Mouse (Mus musculus) stomach, embryonic 16.5 days (tissue): ENCODE results near the gene Mctp1. TPM values are rescaled to one million over a fixed set of nuclear protein-coding genes. Genes with fewer than 3 reads are reported as not detected.

Source experiments
- ATAC-seq: fragments of 200-750 bp; cut with Nextera tagmentation; 2 replicates; pipeline ENCODE4 v1.8.0; 2017; ENCODE audit warnings: moderate number of reproducible peaks, moderate TSS enrichment; ENCODE audit not compliant: insufficient read depth, low FRiP score
- H3K27ac ChIP-seq: fragments of 300-500 bp; sonication (generic); 2 replicates; pipeline ENCODE4 v1.5.1; 2014; ENCODE audit warnings: low read length
- H3K27me3 ChIP-seq: fragments of 300-500 bp; sonication (generic); 2 replicates; pipeline ENCODE4 v1.6.1; 2014; ENCODE audit warnings: low read length, control low read depth, mixed read lengths; ENCODE audit not compliant: control insufficient read depth, insufficient read depth
- H3K36me3 ChIP-seq: fragments of 300-500 bp; sonication (generic); 2 replicates; pipeline ENCODE4 v1.6.1; 2014; ENCODE audit warnings: low read length; ENCODE audit not compliant: control insufficient read depth, insufficient read depth
- H3K4me1 ChIP-seq: fragments of 300-500 bp; sonication (generic); 2 replicates; pipeline ENCODE4 v1.6.1; 2014; ENCODE audit warnings: low read length, control low read depth, mixed read lengths; ENCODE audit not compliant: control insufficient read depth, insufficient read depth
- H3K4me2 ChIP-seq: fragments of 300-500 bp; sonication (generic); 2 replicates; pipeline ENCODE4 v1.6.1; 2014; ENCODE audit warnings: low read depth, low read length, mixed read lengths
- H3K4me3 ChIP-seq: fragments of 300-500 bp; sonication (generic); replicated peaks from 2 replicates; pipeline ENCODE4 v1.5.1; 2014; ENCODE audit warnings: mild to moderate bottlenecking, low read length
- H3K9ac ChIP-seq: fragments of 300-500 bp; sonication (generic); 2 replicates; pipeline ENCODE4 v1.6.1; 2014; ENCODE audit warnings: low read length
- H3K9me3 ChIP-seq: fragments of 300-500 bp; sonication (generic); replicated peaks from 2 replicates; pipeline ENCODE4 v1.6.1; 2016; ENCODE audit warnings: low read length, control low read depth; ENCODE audit not compliant: control insufficient read depth
- WGBS: fragments of 180-500 bp; shearing (Covaris S2); extraction: QIAGEN DNeasy Blood & Tissue Kit; methylation state at CpG from one replicate; pipeline ENCODE4 v1.1.7; 2014; 5-methylcytosine and 5-hydroxymethylcytosine counted together
- polyA plus RNA-seq: library from polyadenylated mRNA; unstranded; fragments of >200 nt; fragmentation: Nextera tagmentation; extraction: Ambion mirVana; gene quantifications from 2 replicates; pipeline ENCODE4 v1.2.1, GENCODE M21; 2015

Mctp1 gene
- polyA plus RNA-seq, 1 experiment from 2014 or later: 1.8 TPM

DNA sequence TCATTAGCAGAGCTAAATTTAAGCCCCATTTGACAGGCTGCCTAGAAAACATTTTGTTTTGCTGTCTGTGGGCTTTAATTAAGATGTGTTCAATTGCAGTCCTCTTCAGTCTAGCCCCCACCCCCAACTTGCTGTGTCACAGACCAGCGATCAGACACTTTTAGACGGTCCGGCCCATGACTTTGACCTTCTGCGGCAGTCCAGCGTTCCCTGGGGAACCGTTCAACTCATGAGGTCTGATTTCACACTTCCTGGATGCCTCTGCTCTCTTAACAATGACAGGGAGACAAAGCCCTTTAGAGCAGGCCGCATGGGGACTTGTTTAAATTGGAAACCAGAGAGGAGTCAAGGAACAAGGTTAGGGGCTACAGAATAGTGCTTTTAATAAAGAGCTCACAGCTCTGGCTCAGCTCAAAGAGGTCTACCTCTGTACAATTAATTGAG, 426.2 kb downstream of the Mctp1 start:
- no peak for ATAC-seq
- Histone ChIP-seq H3K4me3 (no peak overlapping the region), H3K9ac (no peak overlapping the region), H3K36me3 (no peaks in the 10 kb centered on the region), H3K9me3 (no peaks in the 10 kb centered on the region), H3K27ac (no peak overlapping the region), H3K4me2 (no peak overlapping the region), H3K4me1 (peaks cover 4% of the 10 kb centered on the region; the same call in 1 of the 2 replicates), H3K27me3 (no peaks in the 10 kb centered on the region)
- WGBS: 19% methylated on average over 7 of the region's 7 CpGs

- Histone ChIP-seq H3K4me2 (no peak overlapping the region), H3K36me3 (no peaks in the 10 kb centered on the region), H3K9me3 (no peaks in the 10 kb centered on the region), H3K4me1 (no peaks in the 10 kb centered on the region), H3K9ac (no peak overlapping the region), H3K4me3 (no peak overlapping the region), H3K27ac (no peak overlapping the region), H3K27me3 (no peaks in the 10 kb centered on the region)
- no peak for ATAC-seq
- WGBS: 56% methylated on average over 3 of the region's 3 CpGs
These were observed 438.7 kb downstream of the Mctp1 start for GRCm38 (mm10) chr13:76823083-76823482.

DNA sequence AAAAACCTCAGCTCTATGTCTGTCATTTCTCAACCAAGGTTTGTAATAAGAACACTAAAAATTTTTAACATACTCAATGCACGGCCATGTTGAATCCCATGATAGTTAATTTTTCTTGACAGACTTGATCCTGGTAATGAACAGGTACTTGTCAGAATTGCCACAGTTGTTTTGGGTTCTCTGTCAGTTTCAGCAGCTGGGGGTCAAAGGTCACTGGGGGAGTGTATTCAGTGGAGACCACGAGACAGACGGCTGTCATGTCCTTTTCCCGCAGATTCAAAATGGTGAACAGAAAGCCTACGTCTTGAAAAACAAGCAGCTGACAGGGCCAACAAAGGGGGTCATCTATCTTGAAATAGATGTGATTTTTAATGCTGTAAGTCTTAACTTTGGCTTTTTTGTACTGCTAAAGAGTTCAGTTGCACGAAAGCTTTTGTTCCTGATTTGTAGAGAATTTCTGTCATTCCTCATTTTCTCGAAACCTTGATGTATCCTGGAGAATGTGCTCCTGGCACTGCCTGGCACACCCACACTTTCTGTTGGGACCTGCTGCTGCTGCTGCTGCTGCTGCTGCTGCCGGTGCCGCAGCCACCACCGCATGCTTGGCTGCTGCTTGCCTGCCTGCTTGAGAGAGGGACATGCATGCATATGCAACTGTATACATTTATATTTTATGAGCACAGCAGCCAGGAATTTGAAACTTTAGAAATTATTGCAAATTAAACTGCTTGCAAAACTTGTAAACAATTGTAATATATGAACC, 440.8 kb downstream of the Mctp1 start:
- no peak overlapping the region for H3K4me2 ChIP-seq
- H3K27ac ChIP-seq: no peak overlapping the region
- H3K9ac ChIP-seq: no peak overlapping the region
- no peaks in the 10 kb centered on the region for H3K36me3 ChIP-seq
- ATAC-seq: no peak
- H3K27me3 ChIP-seq: no peaks in the 10 kb centered on the region
- no peaks in the 10 kb centered on the region for H3K4me1 ChIP-seq
- no peaks in the 10 kb centered on the region for H3K9me3 ChIP-seq
- WGBS: 51% methylated on average over 10 of the region's 10 CpGs
- H3K4me3 ChIP-seq: no peak overlapping the region

DNA sequence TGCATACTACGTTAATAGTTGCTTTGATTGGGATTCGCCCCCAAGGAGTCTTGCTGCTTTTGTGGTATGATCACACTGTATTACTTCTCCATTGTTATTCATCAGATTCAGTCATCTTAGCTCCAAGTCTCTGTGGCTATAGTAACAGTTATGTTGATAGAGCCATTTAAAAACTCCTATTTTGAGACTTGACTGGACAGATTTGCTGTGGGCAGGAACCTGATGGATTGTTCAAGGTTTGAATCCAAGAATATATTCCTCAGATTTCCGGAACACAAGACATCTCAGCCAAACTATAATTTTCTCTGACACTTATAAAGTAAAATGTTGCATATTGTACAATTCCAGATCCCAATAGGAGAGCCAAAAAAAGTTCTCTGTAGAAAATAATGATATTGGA, 443.4 kb downstream of the Mctp1 start:
- Histone ChIP-seq H3K27ac (no peak overlapping the region), H3K4me3 (no peak overlapping the region), H3K4me1 (no peaks in the 10 kb centered on the region), H3K27me3 (no peaks in the 10 kb centered on the region), H3K9ac (no peak overlapping the region), H3K9me3 (no peaks in the 10 kb centered on the region), H3K36me3 (no peaks in the 10 kb centered on the region), H3K4me2 (no peak overlapping the region)
- ATAC-seq: no peak
- 76% methylated on average over 3 of the region's 3 CpGs for WGBS

DNA sequence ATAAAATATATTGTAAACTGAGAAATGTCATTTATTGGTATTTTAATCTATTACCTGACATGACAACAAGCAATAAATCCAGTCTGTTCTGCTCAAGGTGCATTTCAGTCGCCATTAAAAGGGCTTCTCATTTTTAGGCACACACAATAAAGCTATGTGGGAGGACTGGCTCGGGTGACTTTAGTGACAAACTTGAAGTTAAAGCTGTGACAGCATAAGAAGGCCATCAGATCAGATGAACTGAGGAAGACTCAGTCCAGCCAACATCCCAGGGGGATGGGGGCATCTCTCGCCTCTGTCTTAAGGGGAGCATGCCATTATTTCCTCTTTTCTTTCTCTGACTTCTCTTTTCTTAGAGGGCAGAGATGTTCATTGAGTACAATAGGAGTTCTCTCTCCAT, 453.7 kb downstream of the Mctp1 start:
- H3K36me3 ChIP-seq: no peaks in the 10 kb centered on the region
- H3K27me3 ChIP-seq: no peaks in the 10 kb centered on the region
- no peaks in the 10 kb centered on the region for H3K9me3 ChIP-seq
- ATAC-seq: no peak
- H3K4me1 ChIP-seq: no peaks in the 10 kb centered on the region
- no peak overlapping the region for H3K4me2 ChIP-seq
- 73% methylated on average over 3 of the region's 3 CpGs for WGBS
- no peak overlapping the region for H3K4me3 ChIP-seq
- no peak overlapping the region for H3K9ac ChIP-seq
- H3K27ac ChIP-seq: no peak overlapping the region

DNA sequence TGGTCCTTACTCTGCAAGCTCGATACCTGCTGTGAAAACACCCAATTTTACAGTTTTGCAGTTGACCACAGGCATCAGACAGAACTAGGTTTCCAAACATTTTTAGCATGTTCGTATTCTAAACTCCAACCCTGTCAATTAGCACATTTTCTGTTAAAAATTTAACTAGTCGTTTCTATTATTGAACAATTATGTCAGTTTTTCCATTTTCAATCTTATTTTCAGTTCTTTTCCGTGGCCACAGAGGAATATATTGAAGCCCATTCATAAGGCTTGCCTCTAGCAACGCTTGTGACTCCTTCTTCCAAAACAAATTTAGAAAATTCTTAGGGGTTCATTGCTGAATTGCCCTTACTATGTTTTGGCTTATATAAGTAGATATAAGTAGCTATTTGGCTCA, 456.4 kb downstream of the Mctp1 start:
- Histone ChIP-seq H3K4me3 (no peak overlapping the region), H3K36me3 (no peaks in the 10 kb centered on the region), H3K27me3 (no peaks in the 10 kb centered on the region), H3K4me1 (no peaks in the 10 kb centered on the region), H3K9me3 (no peaks in the 10 kb centered on the region), H3K9ac (no peak overlapping the region), H3K27ac (no peak overlapping the region), H3K4me2 (no peak overlapping the region)
- no peak for ATAC-seq
- WGBS: 77% methylated on average over 5 of the region's 5 CpGs

GRCm38 (mm10) chr13:76844629-76845255, 460.4 kb downstream of the Mctp1 start:
- ATAC-seq: peak; percentile 13; the same call in 1 of the 2 replicates
- H3K36me3 ChIP-seq: no peaks in the 10 kb centered on the region

DNA sequence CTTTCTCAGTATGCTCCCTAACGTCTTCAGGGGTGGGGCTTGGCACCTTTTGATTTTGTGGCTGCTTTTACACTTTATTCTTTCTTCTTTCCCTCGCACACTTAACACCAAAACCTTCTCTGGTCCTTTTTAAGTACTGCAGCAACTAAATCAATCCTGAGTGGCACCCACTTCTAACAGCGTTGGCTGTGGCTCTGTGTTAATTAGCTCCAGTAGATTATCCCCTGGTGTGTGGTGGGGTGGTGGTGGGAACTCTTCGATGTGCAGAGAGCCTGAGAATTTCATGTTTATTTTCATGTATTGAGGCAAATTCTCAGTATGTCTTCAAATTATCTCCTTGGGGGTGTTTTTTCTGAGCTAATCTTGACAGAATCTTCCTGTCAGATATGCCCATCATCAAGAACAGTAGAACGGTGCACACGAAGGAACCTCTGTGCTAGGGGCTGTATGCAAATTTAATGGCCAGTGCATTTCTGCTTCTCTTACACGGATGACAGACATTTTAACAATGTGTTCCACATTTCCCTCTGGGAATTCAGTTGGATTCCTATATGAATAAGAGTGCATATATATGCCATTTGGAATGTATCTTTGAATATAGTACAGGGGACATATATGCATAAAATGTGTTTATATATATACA, 466.2 kb downstream of the Mctp1 start:
- Histone ChIP-seq H3K4me2 (no peak overlapping the region), H3K36me3 (no peaks in the 10 kb centered on the region), H3K27ac (no peak overlapping the region), H3K4me1 (no peaks in the 10 kb centered on the region), H3K9me3 (no peaks in the 10 kb centered on the region), H3K4me3 (no peak overlapping the region), H3K9ac (no peak overlapping the region), H3K27me3 (no peaks in the 10 kb centered on the region)
- WGBS: 50% methylated on average over 7 of the region's 7 CpGs
- no peak for ATAC-seq

More at GRCm38 (mm10) chr13:76844629-76845255, 460.4 kb downstream of the Mctp1 start:
- WGBS: 55% methylated on average over 8 of the region's 8 CpGs
- Histone ChIP-seq H3K27ac (no peak overlapping the region), H3K27me3 (no peaks in the 10 kb centered on the region), H3K4me3 (no peak overlapping the region), H3K4me1 (no peaks in the 10 kb centered on the region), H3K9me3 (no peaks in the 10 kb centered on the region), H3K4me2 (no peak overlapping the region), H3K9ac (no peak overlapping the region)

- 47% methylated on average over 1 of the region's 1 CpGs for WGBS
These were observed 470.0 kb downstream of the Mctp1 start for GRCm38 (mm10) chr13:76854306-76854705.

More at GRCm38 (mm10) chr13:76854306-76854705, 470.0 kb downstream of the Mctp1 start:
- no peak for ATAC-seq
- H3K4me2 ChIP-seq: no peak overlapping the region
- no peaks in the 10 kb centered on the region for H3K9me3 ChIP-seq
- H3K36me3 ChIP-seq: no peaks in the 10 kb centered on the region
- no peaks in the 10 kb centered on the region for H3K4me1 ChIP-seq
- no peak overlapping the region for H3K4me3 ChIP-seq
- no peak overlapping the region for H3K27ac ChIP-seq
- H3K27me3 ChIP-seq: no peaks in the 10 kb centered on the region
- H3K9ac ChIP-seq: no peak overlapping the region
